Mouse (Mus musculus) stomach, postnatal 0 days (tissue): ENCODE data around the gene Tmem119. TPM values are rescaled to one million over a fixed set of nuclear protein-coding genes. Genes with fewer than 3 reads are reported as not detected.

Experiments used
- ATAC-seq: fragments of 200-750 bp; cut with Nextera tagmentation; 2 replicates; pipeline ENCODE4 v1.8.0; 2017; ENCODE audit not compliant: low FRiP score, low TSS enrichment
- DNase-seq: peaks from one replicate; pipeline ENCODE4 v3.0.0-alpha.2; 2016; ENCODE audit warnings: low spot score
- H3K27ac ChIP-seq: fragments of 300-500 bp; sonication (generic); replicated peaks from 2 replicates; pipeline ENCODE4 v1.5.1; 2014; ENCODE audit warnings: mild to moderate bottlenecking, control low read depth
- H3K27me3 ChIP-seq: fragments of 300-500 bp; sonication (generic); 2 replicates; pipeline ENCODE4 v1.6.1; 2014; ENCODE audit warnings: low read length; ENCODE audit not compliant: control insufficient read depth, insufficient read depth
- H3K36me3 ChIP-seq: fragments of 300-500 bp; sonication (generic); 2 replicates; pipeline ENCODE4 v1.6.1; 2014; ENCODE audit warnings: low read length, mixed read lengths; ENCODE audit not compliant: control insufficient read depth, insufficient read depth
- H3K4me1 ChIP-seq: fragments of 300-500 bp; sonication (generic); replicated peaks from 2 replicates; pipeline ENCODE4 v1.6.1; 2014; ENCODE audit warnings: antibody characterized with exemption; ENCODE audit not compliant: control insufficient read depth, insufficient read depth
- H3K4me2 ChIP-seq: fragments of 300-500 bp; sonication (generic); replicated peaks from 2 replicates; pipeline ENCODE4 v1.6.1; 2014; ENCODE audit warnings: low read depth, mild to moderate bottlenecking, control low read depth, moderate library complexity
- H3K4me3 ChIP-seq: fragments of 300-500 bp; sonication (generic); 2 replicates; pipeline ENCODE4 v1.5.1; 2014; ENCODE audit warnings: low read depth, low read length, control low read depth
- H3K9ac ChIP-seq: fragments of 300-500 bp; sonication (generic); 2 replicates; pipeline ENCODE4 v1.6.1; 2014; ENCODE audit warnings: mild to moderate bottlenecking, low read length, control low read depth, mixed read lengths
- H3K9me3 ChIP-seq: fragments of 300-500 bp; sonication (generic); 2 replicates; pipeline ENCODE4 v1.6.1; 2016; ENCODE audit warnings: low read length; ENCODE audit not compliant: control insufficient read depth
- CTCF ChIP-seq: IDR thresholded peaks from 2 replicates; pipeline ENCODE4 v1.5.1; 2016; ENCODE audit warnings: antibody characterized with exemption, low read depth, mild to moderate bottlenecking, moderate library complexity
- EP300 ChIP-seq: optimal IDR thresholded peaks from 2 replicates; pipeline ENCODE3; 2016; ENCODE audit warnings: antibody characterized with exemption
- WGBS: fragments of 180-500 bp; shearing (Covaris S2); extraction: QIAGEN DNeasy Blood & Tissue Kit; methylation state at CpG from one replicate; pipeline ENCODE4 v1.1.7; 2014; 5-methylcytosine and 5-hydroxymethylcytosine counted together
- polyA plus RNA-seq: library from polyadenylated mRNA; unstranded; fragments of >200 nt; fragmentation: Nextera tagmentation; extraction: Ambion mirVana; gene quantifications from 2 replicates; pipeline ENCODE4 v1.2.1, GENCODE M21; 2015

Tmem119 gene
- 35.3 and 36.6 TPM in 2 replicates for polyA plus RNA-seq

DNA sequence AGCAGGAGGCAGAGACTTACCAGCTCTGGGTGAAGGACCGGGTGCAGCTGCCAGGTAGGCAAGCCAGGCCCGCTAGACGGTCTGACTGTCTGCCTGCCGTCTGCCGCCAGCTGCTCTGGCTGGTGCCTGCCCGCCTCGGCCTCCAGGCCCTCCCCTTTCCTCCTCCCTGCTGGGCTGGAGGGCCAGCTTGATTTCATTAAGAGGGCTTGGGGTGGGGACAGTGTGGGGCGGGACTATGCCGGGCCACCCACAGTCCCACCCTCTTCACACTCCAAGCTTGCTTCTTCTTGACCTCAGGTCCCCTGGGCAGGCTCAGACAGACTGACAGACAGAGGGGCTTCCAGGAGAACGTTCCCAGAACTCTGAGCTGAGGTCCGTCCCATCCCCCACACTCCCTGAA is at the start of gene Tmem119:
Gene Tmem119 (minus strand): TSS at position 237 of the 400 bp plus-strand sequence.
- Histone ChIP-seq H3K4me1 (no peaks in the 10 kb centered on the region), H3K9ac (peak within 1 kb of the TSS; percentile 43), H3K27ac (peak within 1 kb of the TSS; percentile 63; the same call in 1 of the 2 replicates), H3K36me3 (no peaks in the 10 kb centered on the region), H3K27me3 (no peaks in the 10 kb centered on the region; the same call in 1 of the 2 replicates), H3K4me3 (peak within 1 kb of the TSS; percentile 40), H3K9me3 (no peaks in the 10 kb centered on the region), H3K4me2 (peak within 1 kb of the TSS; percentile 45)
- ATAC-seq (peak; percentile 86), DNase-seq (peak; percentile 56)
- TF ChIP-seq EP300, result no peak
- TF ChIP-seq CTCF, result no peak
- 2% methylated on average over 11 of the region's 11 CpGs for WGBS

DNA sequence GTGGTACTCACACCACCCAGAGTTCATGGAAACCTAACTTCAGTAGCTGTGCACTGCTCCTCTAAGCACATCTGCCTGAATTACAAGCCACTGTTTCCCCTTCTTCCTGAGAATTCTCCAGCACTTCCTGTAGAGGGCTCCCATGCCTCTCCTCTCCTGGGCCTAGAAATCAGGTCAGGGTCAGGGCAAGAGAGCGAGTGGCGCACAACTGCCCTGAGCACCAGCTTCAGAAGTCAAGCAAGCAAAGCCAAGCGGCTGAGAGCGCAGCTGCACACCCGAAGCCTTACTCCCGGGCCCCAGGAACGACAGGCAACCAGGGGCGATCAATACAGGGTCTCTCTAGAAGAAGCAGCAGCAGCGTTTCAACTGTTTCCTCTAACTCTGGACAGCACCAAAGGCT is 47.3 kb upstream of the Tmem119 start:
- H3K36me3 ChIP-seq, result peaks cover 37% of the 10 kb centered on the region
- TF ChIP-seq EP300 (no peak), CTCF (no peak)
- no peaks in the 10 kb centered on the region for H3K9me3 ChIP-seq
- H3K27ac ChIP-seq, result no peak overlapping the region
- WGBS, result 85% methylated on average over 9 of the region's 9 CpGs
- H3K4me2 ChIP-seq, result no peak overlapping the region
- H3K4me3 ChIP-seq, result no peak overlapping the region
- no peak for ATAC-seq
- no peak for DNase-seq
- H3K4me1 ChIP-seq, result no peaks in the 10 kb centered on the region
- no peak overlapping the region for H3K9ac ChIP-seq
- no peaks in the 10 kb centered on the region for H3K27me3 ChIP-seq

DNA sequence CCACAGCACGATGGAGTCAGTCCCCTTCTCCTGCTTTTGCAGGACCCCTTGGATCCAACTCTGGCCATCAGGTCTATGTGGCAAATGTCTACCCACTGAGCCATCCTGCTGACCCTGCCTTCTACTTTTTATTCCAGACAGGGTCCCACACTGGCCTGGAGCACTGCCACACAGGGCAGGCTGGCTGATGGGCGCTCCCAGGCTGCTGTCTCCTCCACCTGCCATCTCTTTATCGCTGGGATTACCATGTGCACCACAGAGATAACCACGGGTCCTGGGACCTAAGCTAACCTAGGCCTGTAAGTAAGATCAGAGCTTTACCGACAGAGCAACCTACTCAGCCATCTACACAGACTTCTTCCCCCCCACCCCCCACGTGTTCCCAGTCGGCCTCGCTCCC is 46.3 kb upstream of the Tmem119 start:
- H3K4me2 ChIP-seq, result no peak overlapping the region
- H3K27me3 ChIP-seq, result no peaks in the 10 kb centered on the region
- no peaks in the 10 kb centered on the region for H3K4me1 ChIP-seq
- TF ChIP-seq CTCF (no peak), EP300 (no peak)
- 94% methylated on average over 8 of the region's 8 CpGs for WGBS
- DNase-seq (no peak), ATAC-seq (no peak)
- H3K9ac ChIP-seq, result no peak overlapping the region
- no peak overlapping the region for H3K4me3 ChIP-seq
- no peaks in the 10 kb centered on the region for H3K9me3 ChIP-seq
- peaks cover 41% of the 10 kb centered on the region for H3K36me3 ChIP-seq
- no peak overlapping the region for H3K27ac ChIP-seq

DNA sequence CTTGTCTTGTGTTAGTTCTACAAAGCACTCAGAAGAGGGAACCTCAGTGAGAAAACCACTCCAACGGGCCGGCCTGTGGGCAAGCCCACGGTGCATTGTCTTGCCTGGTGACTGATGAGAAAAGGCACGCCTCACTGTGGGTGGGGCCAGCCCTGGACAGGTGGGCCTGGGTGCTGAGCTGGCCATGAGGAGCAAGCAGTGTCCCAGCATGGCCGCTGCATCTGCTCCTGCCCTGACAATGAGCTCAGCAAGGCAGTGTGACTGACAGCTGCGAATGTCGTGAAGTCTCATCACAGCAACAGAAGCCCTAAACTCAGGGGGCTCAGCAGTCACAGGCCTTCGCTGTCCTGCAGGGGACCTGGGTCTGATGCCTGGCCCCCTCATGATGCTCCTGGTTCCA is 45.3 kb upstream of the Tmem119 start:
- Histone ChIP-seq H3K4me1 (no peaks in the 10 kb centered on the region), H3K9me3 (no peaks in the 10 kb centered on the region), H3K4me2 (no peak overlapping the region), H3K36me3 (peaks cover 41% of the 10 kb centered on the region), H3K4me3 (no peak overlapping the region), H3K27ac (no peak overlapping the region), H3K27me3 (no peaks in the 10 kb centered on the region), H3K9ac (no peak overlapping the region)
- WGBS, result 73% methylated on average over 8 of the region's 8 CpGs
- no peak for TF ChIP-seq EP300
- no peak for TF ChIP-seq CTCF
- DNase-seq (no peak), ATAC-seq (no peak)

DNA sequence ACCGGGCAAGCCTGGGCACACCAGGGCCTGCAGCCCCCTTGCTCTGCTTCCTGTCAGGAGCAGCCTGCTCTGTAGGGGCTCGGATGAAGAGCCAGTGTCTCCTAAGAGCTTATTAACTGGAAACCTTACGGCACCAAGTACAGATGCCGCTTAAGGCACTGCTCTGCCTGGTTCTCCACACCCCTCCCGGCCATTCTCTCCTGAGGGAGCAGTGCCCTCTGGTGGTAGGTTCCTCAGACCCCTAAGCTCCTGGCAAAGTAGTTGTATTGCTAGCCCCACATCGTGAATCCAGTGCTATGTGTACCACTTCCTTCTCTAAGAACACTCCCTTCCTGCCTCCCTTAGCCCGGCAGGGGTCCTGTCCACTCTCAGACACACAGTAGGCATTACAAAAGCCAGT is 44.4 kb upstream of the Tmem119 start:
- DNase-seq, result peak; percentile 77
- ATAC-seq, result peak; percentile 65

DNA sequence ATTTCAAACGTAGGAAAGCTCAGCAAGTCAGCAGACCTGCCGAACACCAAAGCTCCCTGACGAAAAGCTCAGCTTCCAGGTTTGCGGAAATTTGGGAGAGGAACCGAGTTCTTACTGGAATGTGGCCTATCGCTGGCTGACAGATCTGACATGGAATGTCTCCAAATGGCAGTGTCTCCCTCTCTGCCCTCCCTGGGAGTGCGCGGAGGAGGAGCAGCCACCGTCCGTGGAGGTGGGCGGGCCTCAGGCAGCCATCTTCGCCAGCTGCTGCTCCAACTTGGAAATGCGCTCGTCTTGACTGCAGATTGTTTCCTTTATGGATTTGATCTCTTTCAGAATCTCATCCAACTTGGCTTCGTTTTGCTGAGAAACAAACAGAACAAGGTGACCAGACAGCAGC is 43.8 kb upstream of the Tmem119 start:
- peaks cover 36% of the 10 kb centered on the region for H3K36me3 ChIP-seq

More for the DNA sequence above, 44.4 kb upstream of the Tmem119 start:
- Histone ChIP-seq H3K4me1 (no peaks in the 10 kb centered on the region), H3K27ac (peak overlapping the region; percentile 65), H3K4me3 (no peak overlapping the region), H3K9ac (0 out of 2 replicates have a peak overlapping the region, but pooled peaks have one; percentile 8), H3K4me2 (peak overlapping the region; percentile 29; the same call in 1 of the 2 replicates), H3K9me3 (no peaks in the 10 kb centered on the region), H3K27me3 (no peaks in the 10 kb centered on the region), H3K36me3 (peaks cover 36% of the 10 kb centered on the region)
- TF ChIP-seq EP300 (no peak), CTCF (peak; percentile 83)
- 37% methylated on average over 7 of the region's 7 CpGs for WGBS

More for the DNA sequence above, 43.8 kb upstream of the Tmem119 start:
- Histone ChIP-seq H3K4me1 (no peaks in the 10 kb centered on the region), H3K27ac (peak overlapping the region; percentile 65; the same call in 1 of the 2 replicates), H3K9ac (no peak overlapping the region), H3K4me2 (peak overlapping the region; percentile 29; the same call in 1 of the 2 replicates), H3K4me3 (no peak overlapping the region; the same call in 1 of the 2 replicates), H3K9me3 (no peaks in the 10 kb centered on the region), H3K27me3 (no peaks in the 10 kb centered on the region)
- WGBS, result 55% methylated on average over 15 of the region's 15 CpGs
- ATAC-seq (no peak; the same call in 1 of the 2 replicates), DNase-seq (no peak)
- TF ChIP-seq CTCF, result no peak
- no peak for TF ChIP-seq EP300
